Mouse (Mus musculus): ENCODE measurements around the gene Hist1h2ab. TPM values are rescaled to one million over a fixed set of nuclear protein-coding genes. Genes with fewer than 3 reads are reported as not detected.

The Hist1h2ab gene
- total RNA-seq, 2 experiments from 2014 or later = 9.4 to 10.3 TPM

DNA sequence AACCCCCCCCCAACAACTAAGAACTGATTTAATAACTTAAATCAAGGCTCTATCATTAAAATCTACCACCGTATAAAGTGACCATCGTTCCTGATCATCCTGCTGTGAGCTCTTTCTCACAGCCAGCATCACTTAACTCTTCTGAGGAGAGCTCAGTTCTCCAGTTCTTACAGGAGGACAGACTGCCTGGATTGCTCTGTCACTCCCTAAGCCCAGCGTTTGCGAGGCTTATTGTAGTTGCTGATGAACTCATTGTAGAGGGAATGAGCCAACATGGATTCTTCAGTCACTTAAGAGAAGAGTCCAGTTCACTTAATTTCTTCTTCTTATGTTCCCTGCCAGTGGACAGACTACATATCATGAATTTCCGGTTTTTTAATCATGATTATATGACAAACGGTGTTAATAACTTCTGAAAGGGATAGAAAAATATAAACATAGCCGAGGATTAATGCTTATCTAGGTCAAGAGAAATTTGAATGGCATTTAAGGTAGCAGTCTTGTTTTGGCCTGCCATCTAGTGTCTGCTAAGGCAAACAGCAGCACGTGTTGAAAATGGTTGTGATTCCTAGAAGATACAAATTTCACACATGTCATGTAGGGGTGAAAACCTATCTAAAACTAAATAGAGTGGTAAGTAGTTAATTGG lies 18.6 kb upstream of the Hist1h2ab start:
- intact Hi-C loops (cut with DNase I) = loop anchor here (1.0 to 10.0 kb wide), 2 partner anchors 31 to 107 kb away; partner anchors contain the start of genes Hist1h1e and Hist1h2be
- DNase-seq = no peak

DNA sequence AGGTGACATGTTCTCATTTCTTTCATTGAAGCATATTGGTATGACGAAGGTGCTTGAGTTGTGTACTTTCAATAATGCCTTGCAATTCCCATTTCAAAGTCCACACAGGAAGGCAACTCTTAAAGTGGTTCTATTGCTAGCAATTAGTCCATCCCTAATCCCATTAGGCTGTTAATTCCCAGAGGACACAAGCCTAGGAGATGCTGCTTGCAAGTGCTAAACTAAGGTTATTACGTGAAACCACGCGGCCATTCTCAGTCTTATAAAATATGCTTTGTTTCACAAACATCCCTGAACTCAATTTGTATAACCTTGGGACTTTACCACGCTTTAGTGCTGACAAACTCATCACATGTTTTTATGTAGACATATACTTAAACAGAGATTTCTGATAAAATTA lies 13.8 kb upstream of the Hist1h2ab start:
- intact Hi-C loops (cut with DNase I) = loop anchor here (10.0 kb wide), 1 partner anchor 112 kb away; the partner anchor contains the start of genes Hist1h1e and Hist1h2be
- DNase-seq = no peak

DNA sequence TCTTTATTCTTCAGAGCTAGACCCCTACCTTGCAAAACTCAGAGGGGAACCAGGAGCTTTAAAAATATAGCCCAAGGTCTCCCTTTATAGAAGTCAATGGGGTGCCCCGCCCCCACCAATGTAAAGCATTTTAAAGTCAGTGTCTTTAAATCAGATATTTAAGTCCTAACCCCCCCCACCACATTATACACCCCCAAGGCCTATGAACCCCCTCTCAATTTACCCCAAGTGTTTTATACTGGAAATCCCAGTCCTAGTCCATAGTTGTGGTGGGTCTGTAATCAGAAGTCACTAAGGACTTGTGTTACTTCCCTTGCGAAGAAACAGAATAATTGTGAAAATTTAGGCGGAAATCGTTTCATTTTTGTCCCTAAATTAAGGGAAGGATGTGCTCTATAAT lies 12.9 kb upstream of the Hist1h2ab start:
- intact Hi-C loops (cut with DNase I) = loop anchor here (10.0 kb wide), 1 partner anchor 113 kb away; the partner anchor contains the start of genes Hist1h1e and Hist1h2be
- DNase-seq = no peak

DNA sequence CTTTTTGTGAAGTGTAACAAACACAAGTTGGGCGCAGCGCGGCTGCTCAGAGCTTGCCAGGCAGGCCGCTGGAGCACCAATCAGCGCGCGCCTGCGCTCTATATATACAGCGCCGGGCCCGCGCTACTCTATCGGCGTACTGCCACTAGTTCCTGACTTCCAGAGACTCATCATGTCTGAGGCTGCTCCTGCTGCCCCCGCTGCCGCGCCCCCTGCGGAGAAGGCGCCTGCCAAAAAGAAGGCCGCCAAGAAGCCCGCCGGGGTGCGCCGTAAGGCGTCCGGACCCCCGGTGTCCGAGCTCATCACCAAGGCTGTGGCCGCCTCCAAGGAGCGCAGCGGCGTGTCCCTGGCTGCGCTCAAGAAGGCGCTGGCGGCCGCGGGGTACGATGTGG lies 12.3 kb upstream of the Hist1h2ab start, which contains the start of gene Hist1h1c:
TSS of gene Hist1h1c (plus strand) at position 132 of the 392 bp plus-strand sequence.
- intact Hi-C loops (cut with DNase I) = loop anchor here (10.0 kb wide), 1 partner anchor 114 kb away; the partner anchor contains the start of genes Hist1h1e and Hist1h2be
- DNase-seq = peak; percentile 82 to 86

DNA sequence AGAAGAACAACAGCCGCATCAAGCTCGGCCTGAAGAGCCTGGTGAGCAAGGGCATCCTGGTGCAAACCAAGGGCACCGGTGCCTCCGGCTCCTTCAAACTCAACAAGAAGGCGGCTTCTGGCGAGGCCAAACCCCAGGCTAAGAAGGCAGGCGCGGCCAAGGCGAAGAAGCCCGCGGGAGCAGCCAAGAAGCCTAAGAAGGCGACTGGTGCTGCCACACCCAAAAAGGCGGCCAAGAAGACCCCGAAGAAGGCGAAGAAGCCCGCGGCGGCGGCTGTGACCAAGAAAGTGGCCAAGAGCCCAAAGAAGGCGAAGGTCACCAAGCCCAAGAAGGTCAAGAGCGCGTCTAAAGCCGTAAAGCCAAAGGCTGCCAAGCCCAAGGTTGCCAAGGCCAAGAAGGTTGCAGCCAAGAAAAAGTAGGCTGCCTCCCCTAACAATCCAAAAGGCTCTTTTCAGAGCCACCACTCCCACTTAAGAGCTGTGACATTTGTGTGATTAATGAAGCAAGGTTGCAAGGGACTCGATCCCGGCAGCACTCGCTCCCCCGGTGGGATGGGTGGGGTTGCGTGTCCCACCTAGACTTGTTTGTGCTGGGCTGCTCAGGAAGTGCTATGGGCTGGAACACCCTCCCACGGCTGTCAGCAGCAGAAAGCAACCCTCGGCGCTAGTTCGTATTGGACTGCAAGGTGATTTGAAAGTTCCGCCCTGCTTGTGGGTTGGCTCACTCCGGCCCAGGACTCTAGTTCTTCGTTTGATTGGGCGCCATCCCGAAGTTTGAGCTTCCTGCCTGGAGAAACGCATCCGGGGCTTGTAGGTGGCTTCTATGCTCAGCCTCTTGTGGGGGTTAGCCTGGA lies 11.6 kb upstream of the Hist1h2ab start:
- DNase-seq = peak; percentile 86 to 91
- intact Hi-C loops (cut with DNase I) = loop anchor here (10.0 kb wide), 1 partner anchor 114 kb away; the partner anchor contains the start of genes Hist1h1e and Hist1h2be

DNA sequence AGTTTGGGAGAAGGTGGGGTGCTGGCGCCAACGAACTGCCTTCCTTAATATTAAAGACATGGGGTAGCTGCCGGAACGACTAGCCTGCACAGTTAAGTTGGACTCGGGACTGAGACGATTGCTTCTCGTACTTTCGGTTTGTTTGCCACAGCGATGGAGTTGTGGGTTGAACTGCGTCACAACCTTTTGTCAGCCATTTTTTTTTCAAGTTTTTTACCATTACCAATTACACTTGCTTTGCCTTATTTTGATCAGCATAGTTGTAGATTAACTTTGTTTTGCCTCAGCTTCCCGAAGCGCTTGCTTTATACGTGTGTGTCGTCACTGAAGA lies 11.0 kb upstream of the Hist1h2ab start:
- DNase-seq = no peak
- intact Hi-C loops (cut with DNase I) = loop anchor here (10.0 kb wide), 1 partner anchor 115 kb away; the partner anchor contains the start of genes Hist1h1e and Hist1h2be

DNA sequence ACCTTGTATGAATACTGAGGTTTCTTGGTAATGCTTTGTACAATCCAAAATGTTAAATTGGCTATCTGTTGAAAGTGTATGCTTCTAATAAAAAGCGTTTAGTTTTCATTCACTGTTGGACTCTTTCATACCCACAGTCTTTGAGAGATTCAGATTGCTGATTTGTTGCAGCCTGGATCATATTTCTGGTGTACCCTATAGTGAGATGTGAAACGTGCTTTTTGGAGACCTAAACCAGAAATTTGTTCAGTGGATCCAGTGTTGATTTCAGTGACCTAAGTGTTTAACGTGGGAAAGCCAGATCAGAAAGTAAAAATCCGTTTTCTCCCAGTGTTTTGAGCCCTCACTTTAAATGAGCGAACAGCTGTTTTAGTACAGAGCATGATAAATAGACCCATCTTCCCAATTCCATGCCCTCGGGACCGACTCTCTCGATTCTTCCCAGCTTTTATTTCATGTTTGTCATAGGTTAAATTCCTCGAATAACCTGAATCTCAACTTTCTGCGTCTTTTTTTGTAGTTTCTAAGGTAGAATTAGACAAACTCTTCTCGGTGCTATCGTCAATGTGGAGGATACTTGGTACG lies 10.6 kb upstream of the Hist1h2ab start:
- no peak for DNase-seq
- intact Hi-C loops (cut with DNase I) = no loop called here

DNA sequence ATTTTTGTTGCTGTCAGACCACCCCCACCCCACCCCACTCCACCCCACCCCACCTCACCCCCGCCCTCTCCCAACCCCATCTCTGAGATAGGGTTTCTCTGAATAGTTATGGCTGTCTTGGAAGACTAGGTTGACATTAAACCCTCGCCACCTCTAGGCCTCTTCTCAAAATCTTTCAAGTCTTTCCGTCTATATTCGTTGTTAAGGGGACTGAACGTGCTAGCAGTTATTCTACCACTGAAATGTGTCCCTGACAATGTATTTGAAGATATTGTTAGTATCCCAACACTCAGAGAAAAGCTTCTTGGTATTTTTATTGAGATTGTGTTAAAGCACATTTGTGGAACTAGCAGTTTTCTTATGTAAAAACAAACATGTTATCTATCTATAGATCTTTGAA lies 10.0 kb upstream of the Hist1h2ab start:
- no peak for DNase-seq
- intact Hi-C loops (cut with DNase I) = no loop called here

DNA sequence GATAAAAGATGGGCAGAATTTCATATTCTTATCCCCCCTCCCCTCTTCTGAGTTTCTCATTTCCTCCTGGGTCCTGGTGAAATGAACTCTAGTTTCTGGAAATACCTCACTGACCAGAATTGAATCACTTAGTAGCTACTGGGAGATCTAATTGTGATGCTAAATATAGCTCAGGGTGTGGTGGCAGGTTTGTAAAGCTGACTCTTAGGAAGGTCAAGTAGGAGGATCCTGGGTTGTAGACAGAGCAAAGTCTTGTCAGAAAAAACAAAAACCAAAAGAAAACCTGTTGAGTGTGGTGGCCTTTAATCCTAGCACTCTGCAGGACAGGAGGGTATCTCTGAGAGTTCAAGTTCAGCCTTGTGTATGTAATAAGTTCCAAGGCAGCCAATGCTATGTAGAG lies 8.9 kb upstream of the Hist1h2ab start:
- intact Hi-C loops (cut with DNase I) = no loop called here
- no peak for DNase-seq

DNA sequence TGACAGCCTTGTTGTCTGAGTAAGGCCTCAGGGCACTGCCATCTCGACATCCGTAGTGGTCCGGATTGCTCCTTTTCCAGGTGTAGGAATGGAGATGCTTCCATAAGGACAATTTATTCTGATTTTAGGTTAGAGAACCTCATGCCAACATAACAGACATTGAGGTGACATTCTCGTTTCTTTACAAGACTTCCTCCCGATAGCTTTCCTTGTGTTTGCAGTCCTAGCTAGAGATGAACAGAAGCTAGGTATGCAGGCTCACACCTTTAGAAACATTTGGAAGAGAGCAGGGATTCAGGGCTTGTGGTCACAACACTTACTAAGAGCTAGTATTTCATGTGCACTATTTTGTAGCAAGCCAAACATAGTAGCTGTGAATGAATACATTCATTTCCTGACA lies 7.7 kb upstream of the Hist1h2ab start:
- no peak for DNase-seq
- intact Hi-C loops (cut with DNase I) = no loop called here

DNA sequence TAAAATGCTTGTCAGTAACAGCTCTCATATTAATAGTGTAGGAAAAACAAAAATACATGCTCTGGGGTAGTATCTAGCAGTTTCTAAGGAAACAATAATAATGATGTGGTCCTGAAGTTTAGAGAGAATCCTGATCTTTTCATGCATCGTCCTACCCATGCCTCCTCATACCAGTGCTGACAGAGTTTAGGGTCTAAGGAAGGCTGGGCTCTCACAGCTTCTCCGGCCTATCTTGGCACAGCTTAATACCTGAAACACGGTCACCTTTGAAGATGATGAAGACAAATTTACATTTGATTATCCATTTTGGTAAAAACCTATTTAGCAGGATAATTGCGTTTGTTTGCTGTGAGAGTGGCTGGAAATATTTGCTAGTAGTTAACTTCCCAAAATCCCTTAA lies 7.0 kb upstream of the Hist1h2ab start:
- intact Hi-C loops (cut with DNase I) = no loop called here
- no peak for DNase-seq

DNA sequence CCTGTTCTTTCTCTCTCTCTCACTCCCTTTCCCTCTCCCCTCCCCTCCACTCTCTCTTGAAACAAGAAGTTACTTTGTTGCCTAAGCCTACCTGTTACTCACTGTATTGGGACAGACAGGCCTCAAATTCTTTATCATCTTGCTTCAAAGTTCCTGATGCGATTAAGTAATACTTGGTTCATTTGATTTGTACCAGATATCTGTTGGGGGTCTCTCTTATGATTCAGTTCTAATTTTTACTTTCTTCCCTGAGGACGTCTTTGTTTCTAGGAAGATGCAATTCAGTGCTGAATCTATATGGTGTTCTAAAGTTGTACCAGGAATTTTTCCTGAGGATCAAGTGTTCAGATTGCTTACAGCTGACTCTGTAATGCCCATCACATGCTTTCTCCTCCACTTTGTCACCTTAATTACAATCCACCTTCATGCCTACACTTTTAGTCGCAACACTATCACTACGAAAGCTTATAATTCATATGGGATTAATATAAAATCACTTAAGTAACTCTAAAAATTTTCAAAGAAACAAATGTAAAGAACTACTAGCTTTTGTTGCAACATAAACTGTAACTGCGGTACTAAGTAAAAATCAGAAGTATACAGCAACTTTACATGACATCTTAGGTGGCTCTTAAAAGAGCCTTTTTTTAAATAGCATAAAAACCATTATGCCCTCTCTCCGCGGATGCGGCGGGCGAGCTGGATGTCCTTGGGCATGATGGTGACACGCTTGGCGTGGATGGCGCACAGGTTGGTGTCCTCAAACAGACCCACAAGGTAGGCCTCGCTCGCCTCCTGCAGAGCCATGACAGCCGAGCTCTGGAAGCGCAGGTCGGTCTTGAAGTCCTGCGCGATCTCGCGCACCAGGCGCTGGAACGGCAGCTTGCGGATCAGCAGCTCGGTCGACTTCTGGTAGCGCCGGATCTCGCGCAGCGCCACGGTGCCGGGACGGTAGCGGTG lies 6.2 kb upstream of the Hist1h2ab start:
- DNase-seq = no peak

DNA sequence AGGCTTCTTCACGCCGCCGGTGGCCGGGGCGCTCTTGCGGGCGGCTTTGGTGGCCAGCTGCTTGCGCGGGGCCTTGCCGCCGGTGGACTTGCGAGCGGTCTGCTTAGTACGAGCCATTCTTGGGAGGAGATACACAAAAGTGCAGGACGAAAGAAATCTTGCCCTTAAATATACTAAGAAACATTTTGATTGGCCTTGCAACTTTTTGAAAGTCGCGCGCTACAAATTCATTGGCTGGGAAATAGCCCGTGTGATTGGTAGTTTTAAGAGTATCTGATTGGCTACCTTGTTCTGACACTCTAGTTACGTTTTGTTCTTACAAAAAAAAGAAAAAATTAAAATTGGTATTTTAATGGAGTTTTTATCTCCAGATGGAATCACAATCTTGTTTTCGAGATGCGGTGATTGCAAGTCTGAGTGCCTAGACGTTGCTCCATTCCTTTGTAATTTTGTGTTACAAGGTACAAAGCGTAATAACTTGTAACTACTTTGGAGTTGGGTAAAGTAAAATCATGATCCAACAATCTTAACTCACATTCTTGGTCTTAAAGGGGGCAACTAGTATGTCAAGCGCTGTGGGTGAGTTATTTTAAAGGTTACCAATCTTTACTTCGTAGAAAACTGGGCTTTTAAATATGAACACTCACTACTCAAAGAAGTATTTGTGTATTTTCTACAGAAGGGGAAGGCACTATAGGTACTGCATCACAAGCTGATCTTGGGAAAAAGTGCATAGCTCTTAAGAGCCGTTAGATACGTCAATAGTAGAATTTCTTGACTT lies 5.4 kb upstream of the Hist1h2ab start, which contains the start of gene Hist1h3c:
TSS of gene Hist1h3c (minus strand) at position 222 of the 781 bp plus-strand sequence.
- peak; percentile 69 to 75 for DNase-seq
- intact Hi-C loops (cut with DNase I) = loop anchor here (5.0 kb wide), 1 partner anchor 163 kb away; the partner anchor contains the start of gene Hist1h4d

More for the DNA sequence above, 6.2 kb upstream of the Hist1h2ab start:
- intact Hi-C loops (cut with DNase I) = loop anchor here (5.0 kb wide), 1 partner anchor 162 kb away; the partner anchor contains the start of gene Hist1h4d

DNA sequence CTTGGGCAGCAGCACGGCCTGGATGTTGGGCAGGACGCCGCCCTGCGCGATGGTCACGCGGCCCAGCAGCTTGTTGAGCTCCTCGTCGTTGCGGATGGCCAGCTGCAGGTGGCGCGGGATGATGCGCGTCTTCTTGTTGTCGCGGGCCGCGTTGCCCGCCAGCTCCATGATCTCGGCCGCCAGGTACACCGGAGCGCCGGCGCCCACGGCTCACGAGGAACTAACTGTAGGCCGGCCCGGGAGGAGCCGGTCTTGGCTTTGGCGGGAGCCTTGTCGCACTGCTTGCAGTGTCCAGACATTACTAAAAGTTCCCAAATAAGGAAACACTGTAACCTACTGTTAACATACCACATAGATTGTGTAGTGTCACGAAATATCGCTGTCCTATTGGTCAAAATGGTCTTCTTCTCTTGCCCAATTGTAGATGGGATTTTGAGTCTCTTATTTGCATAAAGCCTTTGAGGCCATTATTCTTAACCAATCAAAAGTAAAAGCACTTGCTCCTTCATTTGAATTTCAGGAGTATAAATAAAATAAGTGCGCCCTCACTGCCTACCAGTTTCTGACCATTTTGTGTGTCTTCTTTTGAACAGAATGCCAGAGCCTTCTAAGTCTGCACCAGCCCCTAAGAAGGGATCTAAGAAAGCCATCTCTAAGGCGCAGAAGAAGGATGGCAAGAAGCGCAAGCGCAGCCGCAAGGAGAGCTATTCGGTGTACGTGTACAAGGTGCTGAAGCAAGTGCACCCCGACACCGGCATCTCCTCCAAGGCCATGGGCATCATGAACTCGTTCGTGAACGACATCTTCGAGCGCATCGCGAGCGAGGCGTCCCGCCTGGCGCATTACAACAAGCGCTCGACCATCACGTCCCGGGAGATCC lies 4.5 kb upstream of the Hist1h2ab start, which contains the start of gene Hist1h2bb:
TSS of gene Hist1h2bb (plus strand) at position 534 of the 880 bp plus-strand sequence.
- DNase-seq = peak in 1 of 2 experiments; percentile 71
- intact Hi-C loops (cut with DNase I) = loop anchor here (5.0 kb wide), 1 partner anchor 164 kb away; the partner anchor contains the start of gene Hist1h4d

DNA sequence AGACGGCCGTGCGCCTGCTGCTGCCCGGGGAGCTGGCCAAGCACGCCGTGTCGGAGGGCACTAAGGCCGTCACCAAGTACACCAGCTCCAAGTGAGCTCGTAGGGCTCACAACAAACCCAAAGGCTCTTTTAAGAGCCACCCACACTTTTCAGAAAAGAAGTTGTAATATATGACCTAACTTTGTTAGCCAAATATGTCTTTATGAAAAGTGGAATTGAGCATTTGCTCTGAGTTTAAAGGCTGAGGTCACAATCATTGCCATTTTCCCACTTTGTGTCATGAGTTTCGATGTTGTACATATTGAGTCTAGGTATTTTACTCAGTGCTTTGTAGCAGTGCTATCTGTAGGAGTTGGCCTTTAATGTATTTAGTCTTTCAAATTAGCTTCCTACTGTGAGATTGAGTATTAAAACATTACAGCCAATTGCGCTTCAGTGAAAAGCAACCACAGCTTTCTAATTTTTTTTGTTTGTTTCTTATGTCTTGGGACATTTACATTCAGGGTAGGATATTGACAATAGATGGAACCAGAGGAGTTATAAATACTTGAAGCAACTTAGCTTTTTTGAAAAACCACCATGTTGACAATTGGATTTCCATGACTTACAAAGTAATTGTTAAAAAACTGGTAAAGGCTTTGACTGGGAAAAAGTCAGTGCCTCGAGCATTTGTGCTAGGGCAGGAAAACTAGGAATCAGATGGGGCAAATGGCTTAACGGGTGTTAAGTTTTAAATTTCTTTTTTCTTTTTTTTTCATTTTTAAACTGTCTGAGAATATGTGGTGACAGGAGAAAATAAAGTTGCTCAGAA lies 3.6 kb upstream of the Hist1h2ab start:
- DNase-seq = no peak
- intact Hi-C loops (cut with DNase I) = loop anchor here (5.0 kb wide), 1 partner anchor 165 kb away; the partner anchor contains the start of gene Hist1h4d

DNA sequence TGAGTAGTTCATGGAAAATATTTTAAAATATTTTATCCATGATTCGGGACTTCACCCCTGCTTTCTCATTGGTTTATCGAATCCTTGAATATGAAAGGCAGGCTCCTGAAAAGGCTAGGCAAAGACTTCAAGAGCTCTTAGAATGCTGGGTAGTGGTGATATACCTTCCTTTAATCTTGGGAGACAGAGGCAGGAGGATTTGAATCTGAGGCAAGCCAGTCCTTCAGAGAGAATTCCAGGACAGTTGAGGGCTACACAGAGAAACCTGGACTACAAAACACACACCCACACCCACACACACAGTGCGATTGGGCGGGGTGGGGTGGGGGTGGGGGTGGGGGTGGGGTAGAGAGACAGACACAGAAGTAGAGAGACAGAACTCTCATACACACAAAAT lies 3.0 kb upstream of the Hist1h2ab start:
- no peak for DNase-seq
- intact Hi-C loops (cut with DNase I) = loop anchor here (5.0 kb wide), 1 partner anchor 166 kb away; the partner anchor contains the start of gene Hist1h4d

All from gastrocnemius, postnatal 36 days (tissue).